ENCODE assay signal across 19 mouse cellular contexts in the genomic region with DNA sequence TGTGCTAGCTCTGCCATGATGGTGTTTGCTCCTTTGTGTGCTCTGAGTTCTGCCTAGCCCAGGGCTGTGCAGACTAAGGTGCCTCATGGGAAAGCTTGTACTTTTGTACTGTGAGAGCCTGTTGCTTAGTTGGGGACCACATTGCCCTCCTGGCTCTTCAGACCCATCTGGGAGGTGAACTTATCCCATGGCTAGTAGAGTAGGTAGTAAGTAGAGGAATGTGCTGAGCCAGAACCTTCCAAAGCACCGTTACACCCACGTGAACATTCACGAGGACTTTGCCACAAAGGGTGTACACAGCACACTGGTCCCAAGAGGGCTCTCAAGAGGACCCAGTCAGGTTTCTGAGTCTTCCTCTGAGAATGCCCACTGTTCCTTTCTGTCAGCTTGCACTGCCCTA. TPM values are rescaled to one million over a fixed set of nuclear protein-coding genes. Genes with fewer than 3 reads are reported as not detected.
A peak's percentile ranks its signal among the peaks of the same experiment; 100 is the strongest.
DNase-seq lines count a peak whose midpoint lies in the region; ATAC-seq lines count a peak whose summit lies in the region.
"Had no signal": no experiment of that assay in that cellular context is flagged by ENCODE, and none has a peak within 500 bp of the region (broad histone marks: within the 10 kb centered on the region; RNA-seq: fewer than 3 reads in every experiment).

No protein-coding gene starts in this region.

- no peak for DNase-seq in forebrain, embryonic 10.5 days (ENCODE audit: extremely low spot score, low spot score)
- DNase-seq in kidney, adult 8-10 months: peak; percentile 72 to 78
- no peak for DNase-seq in neural tube, embryonic 11.5 days (ENCODE audit: low spot score)
- no peak for DNase-seq in right cerebral cortex, postnatal 14 days
- no peak for DNase-seq in heart, adult 11 months
- DNase-seq: adrenal gland, adult 8-10 months; cerebellum, adult 8-10 months; heart, postnatal 10 days; thymus, postnatal 25 days had no signal

- no peak overlapping the region for H3K9ac ChIP-seq in forebrain, embryonic 12.5 days
- no peak overlapping the region for H3K9ac ChIP-seq in kidney, embryonic 14.5 days (ENCODE audit: low read depth, low read length)
- no peak overlapping the region for H3K9ac ChIP-seq in neural tube, embryonic 11.5 days (ENCODE audit: low read length)
- H3K9ac ChIP-seq in neural tube, embryonic 15.5 days (replicated peaks): no peak overlapping the region
- H3K9ac ChIP-seq: liver, embryonic 14.5 days; midbrain, embryonic 12.5 days had no signal

- H3K4me1 ChIP-seq in forebrain, embryonic 12.5 days: peaks cover 95% of the 10 kb centered on the region
- peaks cover 95% of the 10 kb centered on the region for H3K4me1 ChIP-seq in forebrain, embryonic 10.5 days
- peaks cover 53% of the 10 kb centered on the region for H3K4me1 ChIP-seq in kidney, embryonic 14.5 days (ENCODE audit: control insufficient read depth, insufficient read depth, low read length)
- H3K4me1 ChIP-seq in neural tube, embryonic 11.5 days (ENCODE audit: control insufficient read depth, insufficient read depth, low read length): peaks cover 70% of the 10 kb centered on the region
- H3K4me1 ChIP-seq in neural tube, embryonic 15.5 days: peaks cover 82% of the 10 kb centered on the region

- WGBS in forebrain, embryonic 12.5 days: 75% methylated on average over 3 of the region's 3 CpGs
- 93% methylated on average over 3 of the region's 3 CpGs for WGBS in forebrain, embryonic 10.5 days
- 63% methylated on average over 3 of the region's 3 CpGs for WGBS in kidney, embryonic 14.5 days
- WGBS in neural tube, embryonic 11.5 days: 79% methylated on average over 3 of the region's 3 CpGs
- WGBS in neural tube, embryonic 15.5 days: 70% methylated on average over 3 of the region's 3 CpGs

- ATAC-seq in forebrain, embryonic 12.5 days (ENCODE audit: low FRiP score): no peak
- ATAC-seq in kidney, embryonic 14.5 days (ENCODE audit: low FRiP score, low TSS enrichment): no peak
- no peak for ATAC-seq in neural tube, embryonic 11.5 days (ENCODE audit: insufficient read depth, low FRiP score, low TSS enrichment)
- no peak for ATAC-seq in neural tube, embryonic 15.5 days (ENCODE audit: low FRiP score)
- ATAC-seq: forebrain, embryonic 14.5 days; lung, postnatal 0 days; Patski had no signal

- H3K4me3 ChIP-seq in forebrain, embryonic 12.5 days (replicated peaks): no peak overlapping the region
- H3K4me3 ChIP-seq in forebrain, embryonic 10.5 days: no peak overlapping the region
- H3K4me3 ChIP-seq in kidney, embryonic 14.5 days (ENCODE audit: low read length): no peak overlapping the region
- H3K4me3 ChIP-seq in neural tube, embryonic 11.5 days (ENCODE audit: low read depth, low read length): no peak overlapping the region
- H3K4me3 ChIP-seq in neural tube, embryonic 15.5 days (replicated peaks): no peak overlapping the region
- H3K4me3 ChIP-seq: embryonic facial prominence, embryonic 10.5 days; heart, embryonic 10.5 days; midbrain, embryonic 12.5 days had no signal

- H3K27me3 ChIP-seq in forebrain, embryonic 12.5 days: no peaks in the 10 kb centered on the region
- H3K27me3 ChIP-seq in forebrain, embryonic 10.5 days (ENCODE audit: poor library complexity, severe bottlenecking): no peaks in the 10 kb centered on the region
- H3K27me3 ChIP-seq in kidney, embryonic 14.5 days (ENCODE audit: control insufficient read depth, insufficient read depth, low read length): no peaks in the 10 kb centered on the region
- no peaks in the 10 kb centered on the region for H3K27me3 ChIP-seq in neural tube, embryonic 11.5 days (ENCODE audit: control insufficient read depth, insufficient read depth, low read length)
- no peaks in the 10 kb centered on the region for H3K27me3 ChIP-seq in neural tube, embryonic 15.5 days (replicated peaks)
- H3K27me3 ChIP-seq: midbrain, embryonic 12.5 days; Patski had no signal

- H3K4me2 ChIP-seq in forebrain, embryonic 12.5 days: no peak overlapping the region
- no peak overlapping the region for H3K4me2 ChIP-seq in kidney, embryonic 14.5 days (replicated peaks; ENCODE audit: low read depth, low read length)
- H3K4me2 ChIP-seq in neural tube, embryonic 11.5 days (ENCODE audit: low read depth): no peak overlapping the region
- no peak overlapping the region for H3K4me2 ChIP-seq in neural tube, embryonic 15.5 days
- H3K4me2 ChIP-seq: midbrain, embryonic 12.5 days had no signal

- H3K9me3 ChIP-seq in forebrain, embryonic 12.5 days: no peaks in the 10 kb centered on the region
- H3K9me3 ChIP-seq in forebrain, embryonic 10.5 days: no peaks in the 10 kb centered on the region
- H3K9me3 ChIP-seq in kidney, embryonic 14.5 days (ENCODE audit: control insufficient read depth, low read length): no peaks in the 10 kb centered on the region
- no peaks in the 10 kb centered on the region for H3K9me3 ChIP-seq in neural tube, embryonic 11.5 days (ENCODE audit: control insufficient read depth, low read length)
- H3K9me3 ChIP-seq in neural tube, embryonic 15.5 days (replicated peaks): no peaks in the 10 kb centered on the region
- H3K9me3 ChIP-seq: embryonic facial prominence, embryonic 10.5 days; heart, embryonic 10.5 days; midbrain, embryonic 12.5 days had no signal

- H3K36me3 ChIP-seq in forebrain, embryonic 12.5 days (replicated peaks): no peaks in the 10 kb centered on the region
- peaks cover 67% of the 10 kb centered on the region for H3K36me3 ChIP-seq in forebrain, embryonic 10.5 days (replicated peaks)
- peaks cover 9% of the 10 kb centered on the region; the same call in 1 of the 2 replicates for H3K36me3 ChIP-seq in kidney, embryonic 14.5 days (ENCODE audit: control insufficient read depth, insufficient read depth, low read length)
- peaks cover 3% of the 10 kb centered on the region for H3K36me3 ChIP-seq in neural tube, embryonic 11.5 days (ENCODE audit: control insufficient read depth, insufficient read depth, low read length)
- no peaks in the 10 kb centered on the region for H3K36me3 ChIP-seq in neural tube, embryonic 15.5 days
- H3K36me3 ChIP-seq: midbrain, embryonic 12.5 days had no signal

- peak overlapping the region; percentile 84; the same call in 1 of the 2 replicates for H3K27ac ChIP-seq in forebrain, embryonic 12.5 days
- H3K27ac ChIP-seq in forebrain, embryonic 10.5 days: no peak overlapping the region
- no peak overlapping the region for H3K27ac ChIP-seq in kidney, embryonic 14.5 days (ENCODE audit: low read depth, low read length)
- H3K27ac ChIP-seq in neural tube, embryonic 11.5 days (ENCODE audit: low read depth, low read length): peak overlapping the region; percentile 20; the same call in 1 of the 2 replicates
- no peak overlapping the region for H3K27ac ChIP-seq in neural tube, embryonic 15.5 days (replicated peaks)
- H3K27ac ChIP-seq: embryonic facial prominence, embryonic 10.5 days; heart, embryonic 10.5 days; liver, embryonic 14.5 days; midbrain, embryonic 12.5 days had no signal

RNA-seq across cellular contexts. Expression of a gene that starts 48.1 kb away (rescaled TPM):
- polyA plus RNA-seq in forebrain, embryonic 12.5 days (2016; fragmentation: Nextera tagmentation; extraction: Ambion mirVana): 198 and 214 TPM in 2 replicates
- polyA plus RNA-seq in forebrain, embryonic 10.5 days (2016; fragmentation: Nextera tagmentation; extraction: Ambion mirVana): 128 and 134 TPM in 2 replicates
- 81.5 and 118 TPM in 2 replicates for polyA plus RNA-seq in kidney, embryonic 14.5 days (2014; fragmentation: Nextera tagmentation; extraction: Ambion mirVana)
- 142 and 145 TPM in 2 replicates for polyA plus RNA-seq in neural tube, embryonic 11.5 days (2014; fragmentation: Nextera tagmentation; extraction: Ambion mirVana)
- 118 and 130 TPM in 2 replicates for polyA plus RNA-seq in neural tube, embryonic 15.5 days (2015; fragmentation: Nextera tagmentation; extraction: Ambion mirVana)

Comparison
In these comparisons a context has a peak if more than half of its experiments do, and no peak if none do; other contexts are left out.
1. H3K27ac ChIP-seq: peak in forebrain, embryonic 12.5 days (single experiment) and neural tube, embryonic 11.5 days (single experiment); none in forebrain, embryonic 10.5 days (single experiment), kidney, embryonic 14.5 days (single experiment) and neural tube, embryonic 15.5 days (single experiment).
2. DNase-seq: peak in kidney, adult 8-10 months (2 of 2); none in forebrain, embryonic 10.5 days (single experiment), neural tube, embryonic 11.5 days (single experiment), right cerebral cortex, postnatal 14 days (single experiment) and heart, adult 11 months (single experiment).